Mouse (Mus musculus) adrenal gland, postnatal 36 days (tissue): ENCODE results near the gene Rhbdf2. TPM values are rescaled to one million over a fixed set of nuclear protein-coding genes. Genes with fewer than 3 reads are reported as not detected.

ENCODE experiments used
- DNase-seq, 2 experiments: peaks; one replicate each; pipeline ENCODE4 v3.0.0; 2021; ENCODE audit warnings: mixed read lengths in 1 of 2
- total RNA-seq, 2 experiments: library from RNA; stranded (reverse); gene quantifications; 2 replicates each; pipeline ENCODE4 v1.2.3; 2021

The Rhbdf2 gene
- total RNA-seq, 2 experiments from 2014 or later, result 12.5 to 17.5 TPM

DNA sequence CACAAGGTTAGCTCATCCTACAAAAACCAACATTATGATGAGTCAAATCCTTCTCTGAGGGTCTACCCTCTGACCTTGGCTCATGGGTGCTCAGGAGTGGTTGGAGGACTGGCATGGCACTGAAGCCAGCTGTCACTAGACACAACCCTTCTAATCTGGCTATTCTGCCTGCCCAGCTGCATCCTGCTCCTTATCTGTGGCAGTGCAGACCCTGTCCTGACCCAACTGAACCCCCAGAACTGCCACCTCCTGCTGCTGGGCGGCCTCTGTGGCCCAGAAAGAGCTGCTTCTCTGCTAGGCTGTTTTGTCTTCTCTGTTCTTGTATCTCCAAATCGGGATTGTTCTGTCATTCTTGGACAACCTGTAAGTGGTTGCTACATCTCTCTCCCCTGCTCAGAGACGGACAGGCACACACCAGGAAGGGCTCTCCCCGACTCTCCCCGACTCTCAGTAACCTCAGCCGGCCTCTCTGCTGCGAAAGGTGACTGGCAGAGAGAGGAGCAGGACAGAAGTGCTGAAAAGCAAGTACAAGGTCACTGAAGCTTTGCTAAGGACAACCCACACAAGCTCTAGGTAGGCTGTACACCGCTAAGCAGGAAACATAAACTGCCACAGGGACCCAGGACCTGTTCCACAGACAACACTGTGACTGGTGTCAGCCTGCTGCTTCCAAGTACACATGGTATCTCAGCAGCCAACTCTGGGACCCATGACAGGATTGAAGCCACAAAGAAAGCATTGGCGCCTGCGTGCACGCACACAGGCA lies 77.4 kb downstream of the Rhbdf2 start:
- no peak for DNase-seq

DNA sequence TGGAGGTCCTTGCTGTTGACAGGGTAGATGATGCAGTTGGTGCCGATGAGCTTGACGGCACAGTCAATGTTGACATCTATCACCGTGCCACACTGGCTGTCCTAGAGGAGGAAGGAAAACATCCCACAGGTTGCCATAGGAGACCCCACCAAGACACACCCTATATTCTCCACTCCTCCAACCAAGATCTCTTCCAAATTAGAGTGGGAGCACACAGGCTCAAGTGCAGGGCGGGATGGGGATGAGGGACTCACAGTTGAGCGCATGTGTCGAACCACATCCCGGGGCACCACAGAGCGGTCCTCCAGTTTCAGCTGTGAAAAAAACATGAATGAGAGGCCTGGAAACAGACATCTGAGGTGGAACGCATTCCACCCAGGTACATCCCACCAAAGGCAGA lies 78.0 kb downstream of the Rhbdf2 start:
- no peak for DNase-seq

Other genes with a start within 250 kb of the Rhbdf2 start
- gene Rnf157, start 214.0 kb downstream of the Rhbdf2 start, total RNA-seq, result 1 to 10 TPM; 8.1 TPM
- 10 to 100 TPM; 30.9 to 42.6 TPM for gene Ubald2, start 192.9 kb downstream of the Rhbdf2 start, total RNA-seq
- gene Qrich2, start 160.8 kb downstream of the Rhbdf2 start, total RNA-seq, result not detected
- 10 to 100 TPM; 84.6 to 87.0 TPM for gene Prpsap1, start 132.8 kb downstream of the Rhbdf2 start, total RNA-seq
- 1 to 10 TPM; 1.7 to 3.4 TPM for gene Sphk1, start 96.1 kb downstream of the Rhbdf2 start, total RNA-seq
- 10 to 100 TPM; 26.6 to 29.3 TPM for gene Ube2o, start 45.6 kb downstream of the Rhbdf2 start, total RNA-seq
- gene Aanat, start 40.6 kb downstream of the Rhbdf2 start, total RNA-seq, result not detected
- 10 to 100 TPM in 1 of 2 experiments, 1 to 10 TPM in 1; 9.6 to 14.1 TPM for gene Prcd, start 26.5 kb upstream of the Rhbdf2 start, total RNA-seq
- 10 to 100 TPM; 25.0 to 36.5 TPM for gene Cygb, start 27.3 kb upstream of the Rhbdf2 start, total RNA-seq
- gene St6galnac1, start 148.5 kb upstream of the Rhbdf2 start, total RNA-seq, result under 1 TPM in 1 of 2 experiments, not detected in 1; 0.33 TPM
- 10 to 100 TPM; 38.6 to 52.5 TPM for gene Mxra7, start 201.0 kb upstream of the Rhbdf2 start, total RNA-seq
- gene Mettl23, start 216.3 kb upstream of the Rhbdf2 start, total RNA-seq, result 10 to 100 TPM; 31.2 to 36.2 TPM
- gene Jmjd6, start 216.4 kb upstream of the Rhbdf2 start, total RNA-seq, result 10 to 100 TPM; 33.0 to 46.7 TPM
- gene Mfsd11, start 225.4 kb upstream of the Rhbdf2 start, total RNA-seq, result 10 to 100 TPM; 33.7 to 35.2 TPM
- 100 to 1,000 TPM; 235 to 275 TPM for gene Srsf2, start 226.1 kb upstream of the Rhbdf2 start, total RNA-seq